Mouse (Mus musculus) retina, embryonic 14.5 days (tissue): ENCODE results near the gene Dio3.

Experiments used
- DNase-seq: peaks from one replicate; pipeline ENCODE4 v3.0.0-alpha.2; 2015; ENCODE audit warnings: low spot score

Dio3 gene

DNA sequence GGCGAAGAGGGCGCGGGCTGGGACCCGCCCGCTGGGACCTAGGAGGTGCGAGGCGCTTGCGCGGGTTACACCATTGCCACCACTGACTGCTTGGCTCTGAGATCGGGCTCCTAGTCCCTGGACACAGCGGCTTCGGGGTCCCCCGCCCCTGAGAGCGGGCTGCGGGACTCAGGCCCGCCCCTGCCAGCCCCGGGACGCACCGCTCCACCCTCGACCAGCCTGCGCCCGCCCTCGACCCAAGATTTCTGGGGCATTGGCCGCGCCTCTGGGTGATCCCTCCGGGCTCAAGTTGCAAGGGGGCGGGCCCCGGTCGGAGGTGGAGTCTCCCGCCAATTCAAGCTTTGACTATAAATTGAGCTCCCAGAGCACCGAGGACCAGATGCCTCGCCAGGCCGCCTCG is at the start of gene Dio3:
Gene Dio3 (plus strand): TSS at position 216 of the 400 bp plus-strand sequence.
- peak; percentile 87 for DNase-seq

DNA sequence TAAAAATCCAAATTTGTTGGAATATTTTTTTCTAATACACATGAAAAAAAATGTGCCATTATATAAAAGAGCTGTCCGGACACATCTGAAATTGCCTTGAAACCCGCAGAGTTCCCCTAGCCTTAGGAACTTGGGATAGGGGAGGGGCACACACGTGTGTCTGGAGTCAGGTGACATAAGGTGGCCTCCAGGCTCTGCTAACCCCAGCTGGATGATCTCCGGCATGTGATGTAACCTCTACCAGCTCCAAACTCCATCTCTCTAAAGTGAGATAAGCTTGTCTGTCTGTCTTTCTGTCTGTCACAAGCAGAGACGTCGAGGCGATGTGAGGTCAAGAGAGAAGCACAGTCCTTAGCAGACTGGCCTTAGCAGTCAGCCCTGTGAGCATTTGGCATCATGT is 48.6 kb upstream of the Dio3 start:
- DNase-seq = no peak

DNA sequence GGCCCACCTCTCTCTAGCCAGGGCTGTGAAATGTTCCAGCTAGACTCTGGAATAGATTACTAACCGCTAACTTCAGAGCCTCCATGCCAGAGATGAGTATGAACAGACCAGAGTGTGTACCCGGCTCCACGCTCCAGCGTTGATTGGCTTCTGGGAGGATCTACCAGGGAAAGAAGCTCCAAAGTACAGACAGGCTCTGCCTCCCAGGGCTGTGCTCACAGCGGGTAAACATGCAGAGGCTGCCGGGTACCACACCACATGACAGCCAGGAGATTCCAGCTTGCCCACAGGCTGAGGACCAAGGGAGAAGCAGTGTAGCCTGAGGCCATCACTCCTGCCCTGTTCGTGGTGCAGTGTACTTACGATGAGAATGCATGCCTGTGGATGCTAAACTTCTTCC is 48.1 kb upstream of the Dio3 start:
- no peak for DNase-seq

DNA sequence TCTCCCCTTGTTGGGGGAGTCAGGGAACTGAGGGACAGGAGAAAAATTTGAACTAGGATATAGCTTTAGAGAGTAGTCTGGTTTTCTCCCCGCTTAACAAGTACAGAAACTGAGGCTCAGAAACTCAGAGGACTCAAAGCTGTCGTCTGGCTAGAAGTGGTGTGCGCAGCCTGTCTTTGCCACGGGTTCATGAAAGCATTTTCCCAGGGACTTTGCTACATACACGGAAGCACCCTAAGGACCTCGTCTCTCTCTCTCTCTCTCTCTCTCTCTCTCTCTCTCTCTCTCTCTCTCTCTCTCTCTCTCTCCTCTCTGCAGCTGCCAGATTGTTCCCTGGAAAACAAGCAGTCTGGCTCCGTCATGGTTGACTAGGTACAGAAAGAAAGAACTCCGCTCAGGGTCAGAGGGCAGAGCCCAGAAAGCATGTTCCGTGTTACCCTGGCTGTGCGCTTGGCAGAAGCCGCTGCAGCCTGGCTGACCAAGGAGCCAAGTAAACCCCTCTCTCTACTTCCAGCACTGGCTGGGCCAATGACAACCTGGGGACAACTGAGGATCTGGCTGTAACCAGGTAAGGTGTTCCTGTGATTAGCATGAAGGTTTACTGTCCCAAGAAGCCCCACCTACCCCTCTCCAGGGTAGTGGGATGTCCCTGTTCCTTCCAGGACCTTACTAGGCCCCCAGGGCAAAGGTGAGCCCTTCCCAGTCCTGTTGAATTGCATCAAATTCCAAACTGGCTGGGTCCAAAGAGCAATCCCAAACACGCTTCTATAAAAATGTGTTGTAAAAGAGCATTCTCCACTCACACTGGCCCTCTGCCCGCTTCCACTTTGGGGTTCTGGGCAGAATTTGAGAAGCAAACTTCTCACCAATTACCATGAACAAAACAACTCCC is 46.9 kb upstream of the Dio3 start:
- peak; percentile 53 for DNase-seq

DNA sequence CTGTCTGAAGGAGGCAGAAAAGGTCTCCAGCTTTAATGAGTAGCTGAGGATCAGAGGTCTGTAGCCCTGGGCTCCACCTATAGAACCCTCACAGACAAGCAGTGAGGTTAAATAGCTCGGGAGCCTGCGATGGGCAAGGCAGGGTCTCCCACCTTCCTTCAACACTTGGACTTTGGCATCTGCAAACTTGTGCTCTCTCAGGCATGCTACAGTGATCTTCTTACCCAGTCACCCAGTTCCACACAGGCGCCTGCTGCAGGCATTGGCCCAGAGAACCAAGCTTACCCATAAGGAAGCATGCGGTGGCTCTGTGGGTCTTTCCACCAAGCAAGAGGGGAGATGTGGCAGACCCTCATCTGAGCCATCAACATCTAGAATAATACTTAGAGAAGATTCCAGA is 43.0 kb upstream of the Dio3 start:
- DNase-seq = no peak

DNA sequence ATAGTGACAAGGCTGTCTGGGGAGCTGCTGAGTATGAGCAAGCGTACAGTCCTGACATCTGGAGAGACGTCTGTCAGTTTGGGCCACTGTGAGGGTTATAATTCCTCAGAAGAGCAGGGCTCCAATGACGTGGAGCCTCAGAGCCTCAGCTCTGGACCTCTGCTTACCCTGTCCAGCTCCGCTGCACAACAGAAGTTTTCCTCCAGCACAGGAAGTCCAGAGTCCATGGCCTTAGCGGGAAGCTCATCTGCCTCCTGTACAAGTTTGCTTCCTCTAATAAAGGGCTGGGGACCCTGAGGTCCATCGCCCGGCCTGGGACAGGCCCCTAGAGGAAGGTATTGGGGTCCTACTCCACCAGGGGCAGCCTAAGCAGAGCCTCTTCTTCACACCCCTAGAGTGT is 41.8 kb upstream of the Dio3 start:
- no peak for DNase-seq

DNA sequence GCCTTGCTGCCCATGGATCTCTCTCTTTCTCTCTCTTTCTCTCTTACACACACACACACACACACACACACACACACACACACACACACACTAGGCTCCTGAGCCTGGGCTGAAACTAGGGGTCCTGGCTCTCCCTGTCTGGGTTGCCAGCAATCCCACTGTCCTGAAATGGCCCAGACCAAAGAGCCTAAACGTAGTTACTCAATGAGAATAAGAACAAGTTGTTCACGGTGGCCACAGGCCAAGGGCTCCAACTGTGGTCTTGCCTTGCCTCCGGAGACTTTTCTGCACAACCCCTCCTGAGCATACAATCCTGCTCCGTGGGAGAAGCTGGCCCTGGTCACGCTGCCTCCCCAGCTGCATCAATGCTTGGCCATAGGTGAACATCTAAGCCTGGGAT is 39.5 kb upstream of the Dio3 start:
- no peak for DNase-seq

DNA sequence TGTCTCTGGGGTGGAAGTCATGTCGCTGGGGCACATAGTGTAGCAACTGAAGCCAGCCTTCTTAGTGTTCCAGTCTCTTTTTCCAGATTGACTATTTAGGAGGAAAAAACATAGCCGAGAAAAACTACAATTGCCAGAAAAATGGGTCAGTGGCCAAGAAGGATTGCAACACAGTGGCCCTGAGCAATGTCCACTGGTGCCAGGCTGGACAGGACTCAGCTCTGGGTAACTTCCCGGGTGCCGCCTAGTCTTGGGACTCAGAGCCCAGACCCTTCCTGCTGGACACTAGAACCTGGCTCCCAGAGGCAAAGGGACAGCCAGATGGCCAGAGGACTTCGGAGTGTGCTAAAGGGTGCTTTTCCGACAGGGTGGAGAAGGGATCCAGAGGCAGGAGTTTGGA is 34.3 kb upstream of the Dio3 start:
- DNase-seq = no peak

DNA sequence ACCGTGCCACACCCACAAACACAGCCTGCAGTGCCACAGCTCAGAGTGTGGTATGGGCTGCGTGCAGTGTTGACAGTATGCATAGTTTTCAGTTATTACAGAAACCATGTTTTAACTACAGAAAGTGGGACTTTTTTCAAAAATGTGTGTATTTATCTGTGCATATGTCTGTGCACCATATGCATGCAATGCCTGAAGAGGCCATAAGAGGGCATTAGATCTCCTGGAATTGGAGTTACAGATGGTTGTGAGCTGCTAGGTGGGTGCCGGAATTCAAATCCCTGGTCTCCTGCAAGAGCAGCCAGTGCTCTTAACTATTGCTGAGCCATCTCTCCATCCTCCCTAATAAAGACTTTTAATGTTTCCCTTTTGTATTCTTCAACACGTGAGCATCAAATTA is 33.4 kb upstream of the Dio3 start:
- no peak for DNase-seq

DNA sequence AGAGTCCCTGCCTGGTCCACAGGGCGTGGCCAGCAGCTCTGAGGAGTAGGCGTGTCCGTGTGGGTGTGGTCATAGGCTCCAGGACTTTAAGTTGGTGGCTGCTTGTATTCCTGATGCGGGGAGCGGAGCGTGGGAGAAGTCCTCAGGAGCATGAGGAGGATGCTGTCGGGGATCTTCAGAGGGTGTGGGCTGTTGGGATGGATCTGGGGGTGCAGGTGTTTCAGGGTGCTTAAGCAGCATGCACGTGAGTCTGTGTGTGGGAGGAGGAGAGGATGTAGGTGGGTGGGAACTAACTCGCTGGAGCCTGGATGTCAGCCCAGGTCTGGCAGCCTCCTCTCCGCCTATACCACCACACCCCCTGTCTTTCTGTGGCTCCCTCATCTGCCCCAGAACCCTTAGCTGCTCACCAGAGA is 26.7 kb upstream of the Dio3 start:
- no peak for DNase-seq

DNA sequence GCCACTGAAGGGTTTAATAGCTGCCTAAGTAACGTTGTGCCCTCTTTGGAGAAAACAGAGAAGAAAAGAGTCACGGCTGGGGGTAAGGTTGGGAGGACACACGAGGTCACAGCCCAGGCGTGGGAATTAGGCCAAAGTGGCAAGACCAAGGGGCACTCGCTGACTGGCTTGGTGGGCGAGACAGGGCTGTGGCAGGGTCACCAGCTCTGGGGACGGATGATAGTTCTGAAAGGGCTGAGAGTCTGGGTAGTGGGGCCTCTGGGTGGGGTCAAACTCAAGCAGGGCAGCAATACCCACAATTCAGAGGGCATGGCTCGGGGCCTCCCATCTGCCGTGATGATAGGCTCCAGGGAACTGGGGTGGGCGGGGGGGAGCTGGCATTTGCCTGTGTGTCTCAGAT is 23.1 kb upstream of the Dio3 start:
- peak; percentile 59 for DNase-seq

DNA sequence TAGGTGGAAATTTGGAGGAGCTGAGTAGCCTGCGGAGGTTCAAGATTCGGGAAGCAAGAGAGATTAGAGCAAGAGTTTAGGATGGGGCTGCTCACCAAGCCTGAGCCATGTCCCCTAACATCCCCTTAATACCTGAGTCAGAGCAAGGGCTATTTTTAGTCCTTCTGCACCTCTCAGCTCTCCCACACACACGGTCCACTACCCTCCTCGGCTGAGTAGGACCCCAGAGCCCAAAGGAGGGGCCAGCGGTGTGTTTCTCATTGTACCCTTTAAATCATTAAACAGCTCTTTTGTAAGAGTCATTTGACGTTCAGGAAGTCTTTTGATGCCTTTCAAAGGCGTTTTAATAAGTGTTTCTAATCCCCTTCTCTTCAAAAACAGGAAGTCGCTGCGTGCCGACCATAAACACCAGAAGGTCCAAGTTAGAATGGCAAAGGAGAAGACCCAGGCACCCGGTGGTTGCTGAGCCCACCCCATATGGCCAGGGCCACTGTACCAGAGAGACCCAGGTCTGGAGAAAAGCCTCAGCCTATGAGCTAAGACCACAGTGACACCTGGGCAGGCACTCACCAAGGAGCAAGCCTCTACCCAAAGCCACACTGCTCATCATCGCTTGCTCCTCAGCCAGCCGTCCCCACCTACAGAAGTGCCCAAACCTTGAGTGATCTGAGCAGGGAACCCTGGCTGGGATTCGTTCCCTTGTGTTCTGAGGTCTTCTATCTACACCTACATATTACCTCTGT is 22.2 kb upstream of the Dio3 start:
- no peak for DNase-seq

DNA sequence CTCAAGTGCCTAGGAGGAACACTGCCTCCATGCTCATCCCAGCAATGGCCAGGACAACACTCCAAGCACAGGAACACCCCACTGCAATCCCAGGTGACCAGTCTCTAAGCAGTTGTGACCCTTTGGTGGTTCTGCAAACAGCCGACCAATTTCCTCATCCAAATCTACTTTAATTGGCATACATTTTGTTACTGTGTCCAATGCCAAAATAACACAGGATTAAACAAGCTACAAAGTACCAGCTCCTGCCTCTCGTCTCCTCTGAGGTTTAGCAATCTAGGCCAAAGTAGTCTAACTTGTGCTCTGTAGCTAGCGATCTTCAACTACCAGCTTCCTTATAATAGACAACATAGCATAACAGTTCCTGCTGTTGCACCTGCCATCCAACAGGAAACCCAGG is 10.6 kb upstream of the Dio3 start:
- DNase-seq = no peak

DNA sequence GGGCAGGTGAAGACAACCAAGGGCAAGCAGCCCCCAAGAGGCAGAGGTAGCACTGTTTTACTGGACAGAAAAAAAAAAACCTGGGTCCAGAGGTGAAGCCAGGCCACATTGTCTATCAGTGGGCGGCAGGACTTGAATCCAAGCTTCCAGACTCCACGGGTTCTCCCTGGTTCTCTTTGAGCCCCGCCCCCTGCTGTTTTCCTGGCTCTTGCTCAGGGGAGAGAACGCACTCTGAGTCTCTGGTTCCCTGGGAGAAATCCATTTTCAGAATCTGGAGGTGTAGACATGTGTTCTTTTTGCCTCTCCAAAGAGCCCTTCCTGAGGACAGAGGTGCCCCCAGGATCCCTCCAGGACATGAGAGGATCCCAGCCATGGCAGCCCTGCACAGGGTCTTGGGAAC is 9.2 kb upstream of the Dio3 start:
- DNase-seq = no peak

DNA sequence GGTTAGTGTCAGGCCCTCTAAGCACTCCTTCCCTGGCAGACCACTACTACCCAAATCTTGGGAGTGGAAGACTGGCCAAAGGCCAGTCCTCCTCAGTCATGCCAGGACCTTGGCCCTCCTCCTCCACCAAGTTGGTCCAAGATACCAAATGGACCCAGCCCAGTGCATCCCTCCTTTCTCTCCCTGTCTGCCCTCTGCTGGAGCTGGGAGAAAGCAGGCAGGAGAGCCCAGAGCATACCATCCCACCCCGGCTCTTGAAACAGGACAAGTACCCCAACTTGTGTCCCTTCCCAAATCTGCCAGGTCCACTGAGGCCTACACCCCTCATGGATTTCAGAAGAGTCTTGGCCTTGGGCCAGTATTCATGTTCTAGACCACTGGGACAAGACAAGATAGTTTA is 2.8 kb upstream of the Dio3 start:
- peak; percentile 39 for DNase-seq

DNA sequence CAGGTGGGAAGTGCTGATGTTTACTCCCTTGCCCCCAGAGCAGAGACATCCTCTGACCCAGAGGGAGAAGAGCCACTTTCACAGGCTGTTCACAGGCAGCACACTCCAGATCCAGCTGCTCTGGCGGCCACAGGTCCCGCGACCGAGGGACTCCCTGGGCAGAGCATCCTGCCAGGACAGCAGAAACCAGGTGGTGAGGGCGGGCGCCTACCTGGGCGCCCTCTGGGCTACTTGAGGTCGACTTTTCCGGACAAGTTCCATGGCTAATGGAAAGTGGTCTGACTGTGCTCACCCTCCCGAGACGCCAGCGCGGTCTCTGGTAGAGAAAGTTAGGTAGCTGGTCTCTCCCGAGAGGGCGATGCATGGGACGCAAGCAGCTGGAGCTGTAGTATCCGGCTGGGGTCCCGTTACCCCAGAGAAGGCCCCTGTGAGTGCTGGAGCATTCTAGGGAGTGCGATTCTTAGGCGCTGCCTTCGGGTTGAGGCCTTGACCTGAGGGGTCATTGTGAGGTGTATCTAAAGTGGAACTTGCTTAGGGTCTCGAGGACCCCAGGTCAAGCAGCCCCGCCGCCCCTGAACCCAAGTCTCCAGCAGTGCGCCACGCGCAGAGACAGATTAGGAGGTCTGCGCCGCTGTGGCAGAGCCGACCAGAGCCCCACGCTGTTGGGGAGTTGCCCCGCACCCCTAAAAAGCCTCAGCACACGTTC is 1.5 kb upstream of the Dio3 start:
- DNase-seq = no peak

DNA sequence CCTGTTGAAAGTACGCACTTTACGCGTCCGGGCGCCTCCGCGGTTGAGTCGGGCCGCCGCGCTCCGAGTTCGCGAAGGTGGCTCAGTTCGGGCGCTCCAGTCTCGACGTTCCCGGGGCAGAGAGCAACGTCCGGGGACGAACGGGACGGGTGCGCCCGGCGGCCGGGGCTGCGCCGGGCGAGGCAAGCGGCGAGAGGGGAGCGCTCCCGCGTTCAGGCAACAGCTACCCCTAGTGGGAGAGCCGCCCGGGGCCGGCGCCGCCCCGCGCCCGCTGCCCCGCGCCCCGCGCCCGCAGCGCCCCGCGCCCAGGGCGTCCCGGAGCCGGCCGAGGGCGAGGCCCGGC is 932 bp upstream of the Dio3 start:
- DNase-seq = peak; percentile 66

DNA sequence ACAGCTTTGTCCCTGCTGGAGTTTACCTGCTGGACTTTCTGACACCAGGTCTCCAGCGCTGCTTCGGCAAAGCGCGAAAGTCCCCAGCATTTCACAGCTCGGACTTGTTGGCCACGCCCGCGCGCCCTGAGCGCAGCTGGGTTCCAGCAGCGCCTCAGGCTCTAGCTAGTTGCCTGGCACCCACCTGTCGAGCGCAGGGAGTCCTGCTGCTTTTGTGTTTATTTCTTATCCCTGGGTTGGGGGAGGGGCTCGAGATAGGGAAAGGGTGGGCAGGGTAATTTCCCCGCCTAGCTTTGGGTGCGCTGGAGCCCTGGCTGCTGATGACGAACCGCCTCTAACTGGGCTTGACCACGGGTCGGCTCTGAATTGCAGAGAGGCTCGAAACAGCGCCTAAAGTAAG is 1.5 kb downstream of the Dio3 start:
- DNase-seq = peak; percentile 36

DNA sequence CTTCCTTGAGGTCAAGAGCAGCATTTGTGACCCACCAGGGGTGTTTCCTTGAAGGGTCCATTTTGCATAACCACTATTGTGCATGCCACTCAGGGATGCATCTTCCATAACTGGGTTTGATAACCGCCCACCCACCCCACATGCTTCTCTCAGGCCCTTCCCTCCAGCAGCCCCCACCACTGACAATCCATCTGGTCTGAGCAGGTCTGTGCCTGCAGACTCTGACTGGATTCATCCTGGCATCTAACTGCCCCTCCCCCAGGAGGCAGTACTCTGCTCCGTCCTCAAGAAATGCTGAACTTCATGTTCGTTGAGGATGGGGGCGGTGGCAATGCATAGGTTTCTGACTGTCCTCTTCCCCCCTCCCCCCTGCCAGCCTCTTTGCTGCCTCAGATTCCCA is 4.9 kb downstream of the Dio3 start:
- peak; percentile 32 for DNase-seq

DNA sequence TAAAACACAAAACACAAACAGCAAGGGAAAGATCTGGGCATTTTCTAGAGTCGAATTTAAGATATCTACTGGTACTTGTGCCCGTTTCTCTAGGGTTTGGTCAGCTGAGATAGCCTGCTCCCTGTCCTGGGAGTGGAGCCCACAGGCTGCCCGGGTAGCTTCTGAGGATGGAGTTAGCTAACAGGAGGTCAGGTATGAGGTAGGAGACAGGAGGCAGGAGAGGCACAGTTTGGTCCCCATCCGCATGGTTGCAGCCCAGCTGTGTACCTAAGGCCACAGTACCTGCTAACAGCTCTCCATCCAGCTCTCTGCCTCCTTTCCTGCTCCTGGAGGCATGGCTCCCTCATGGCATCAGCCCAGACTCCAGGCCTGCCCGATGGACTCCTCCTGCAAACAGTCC is 13.9 kb downstream of the Dio3 start:
- DNase-seq = no peak

DNA sequence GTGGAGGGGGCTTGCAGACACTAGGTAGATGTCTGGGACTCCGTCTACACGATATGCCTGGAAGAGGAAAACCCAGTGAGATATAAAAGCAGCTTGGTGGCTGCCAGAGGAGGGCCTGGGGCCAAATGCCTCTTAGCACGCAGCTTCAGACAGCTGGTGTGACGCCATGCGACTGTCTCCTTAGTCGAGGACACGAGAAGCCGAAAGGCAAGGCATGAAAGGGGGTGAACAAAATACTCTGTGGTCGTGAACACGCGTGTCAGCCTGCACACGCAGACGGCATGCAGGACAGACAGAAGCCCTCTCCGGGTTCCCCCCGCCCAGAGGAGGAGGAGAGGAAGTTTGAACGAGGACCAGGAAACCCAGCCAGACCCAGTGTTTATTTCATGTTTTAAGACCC is 16.0 kb downstream of the Dio3 start:
- DNase-seq = no peak

DNA sequence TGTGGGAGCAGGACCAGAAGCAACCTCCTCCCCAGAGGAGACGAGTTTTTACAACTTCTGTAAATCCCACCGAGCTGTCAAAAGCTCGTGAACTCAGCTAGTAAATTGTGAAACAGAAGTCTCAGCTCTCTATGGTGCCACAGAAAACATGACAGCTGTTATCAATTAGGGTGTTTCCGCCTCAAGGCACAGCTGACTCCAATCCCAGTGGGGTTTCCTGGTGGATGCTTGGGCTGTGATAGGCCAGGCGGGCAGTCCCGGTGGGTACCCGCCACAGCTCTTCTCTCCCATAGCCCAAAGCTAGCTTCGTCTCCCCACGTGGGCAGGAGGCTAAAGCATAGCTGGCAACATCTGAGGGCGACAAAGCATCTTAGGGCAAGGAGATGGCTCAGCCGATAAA is 19.8 kb downstream of the Dio3 start:
- peak; percentile 85 for DNase-seq

DNA sequence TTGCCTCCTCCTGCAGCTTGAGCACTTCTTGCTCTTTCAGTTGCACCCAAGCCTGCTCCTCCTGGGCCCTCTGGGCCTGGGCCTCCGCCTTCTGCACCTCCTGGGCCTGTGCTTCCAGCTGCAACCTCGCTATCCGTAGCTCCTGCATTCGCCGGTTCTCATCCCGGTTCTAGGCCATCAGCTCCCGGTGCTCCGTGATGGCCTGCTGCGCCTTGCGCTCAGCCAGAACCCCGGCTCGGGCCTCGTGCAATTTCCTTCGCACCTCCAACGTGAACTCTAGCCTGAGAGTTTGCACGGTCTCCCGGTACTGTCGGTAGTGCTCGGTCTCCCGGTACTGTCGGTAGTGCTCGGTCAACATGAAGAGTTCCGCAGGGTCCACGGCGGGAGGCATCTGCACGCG is 40.8 kb downstream of the Dio3 start:
- no peak for DNase-seq
